Mouse (Mus musculus) layer of hippocampus, postnatal 10 days (tissue): ENCODE measurements at regions not wholly inside any gene's neighbourhood (a gene's known extent, or its start where the extent isn't known, plus 50 kb on each side); places are given as distances from the start of the nearest gene placed in this dataset.
A peak's percentile ranks its signal among the peaks of the same experiment; 100 is the strongest.
"Not testable (repeated sequence)": the region's sequence is repeated elsewhere in the genome, so short reads cannot be mapped to it uniquely, and the experiment has no call there.

Source experiments
- DNase-seq, 2 experiments: peaks; one replicate each; pipeline ENCODE4 v3.0.0; 2021; ENCODE audit warnings: low spot score in 2 of 2

DNA sequence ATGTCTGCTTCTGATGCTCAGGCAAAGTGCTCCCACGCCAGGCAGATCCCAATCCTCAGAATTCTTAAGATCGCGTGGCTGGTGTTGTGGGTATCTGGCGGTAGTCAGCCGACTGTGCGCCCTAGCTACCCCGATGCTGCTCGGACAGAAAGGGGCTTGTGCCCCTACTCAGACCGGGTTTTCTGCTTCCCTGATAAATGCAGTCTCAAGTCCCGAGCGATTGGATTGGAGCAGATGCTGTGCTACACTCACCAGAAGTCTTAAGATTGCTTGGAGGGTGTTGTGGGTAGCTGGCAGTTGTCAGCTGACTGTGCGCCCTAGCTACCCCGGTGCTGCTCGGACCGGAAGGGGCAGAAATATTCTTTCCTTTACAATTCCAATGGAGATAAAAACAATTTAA lies 99.3 kb downstream of the Gm7489 start:
- not testable (repeated sequence) for DNase-seq

DNA sequence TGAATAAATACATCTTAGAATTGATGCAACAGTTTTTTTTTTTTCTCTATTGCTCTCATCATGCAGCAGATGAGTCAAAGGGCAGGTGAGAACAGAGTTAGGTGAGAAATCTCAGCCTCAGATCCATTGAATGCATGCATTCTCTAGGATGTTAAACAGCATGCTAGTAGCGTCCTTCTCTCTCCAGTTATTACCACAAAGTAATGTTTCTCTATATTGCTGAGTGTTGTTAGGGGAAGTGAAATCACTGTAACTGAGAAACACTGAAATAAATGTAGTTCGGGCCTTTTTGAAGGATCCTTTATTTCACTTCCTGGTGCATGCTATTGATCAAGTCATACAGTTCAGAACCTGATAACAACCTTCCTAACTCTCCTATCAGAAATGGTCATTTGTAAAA lies 105.2 kb downstream of the Gm7489 start:
- no peak for DNase-seq

DNA sequence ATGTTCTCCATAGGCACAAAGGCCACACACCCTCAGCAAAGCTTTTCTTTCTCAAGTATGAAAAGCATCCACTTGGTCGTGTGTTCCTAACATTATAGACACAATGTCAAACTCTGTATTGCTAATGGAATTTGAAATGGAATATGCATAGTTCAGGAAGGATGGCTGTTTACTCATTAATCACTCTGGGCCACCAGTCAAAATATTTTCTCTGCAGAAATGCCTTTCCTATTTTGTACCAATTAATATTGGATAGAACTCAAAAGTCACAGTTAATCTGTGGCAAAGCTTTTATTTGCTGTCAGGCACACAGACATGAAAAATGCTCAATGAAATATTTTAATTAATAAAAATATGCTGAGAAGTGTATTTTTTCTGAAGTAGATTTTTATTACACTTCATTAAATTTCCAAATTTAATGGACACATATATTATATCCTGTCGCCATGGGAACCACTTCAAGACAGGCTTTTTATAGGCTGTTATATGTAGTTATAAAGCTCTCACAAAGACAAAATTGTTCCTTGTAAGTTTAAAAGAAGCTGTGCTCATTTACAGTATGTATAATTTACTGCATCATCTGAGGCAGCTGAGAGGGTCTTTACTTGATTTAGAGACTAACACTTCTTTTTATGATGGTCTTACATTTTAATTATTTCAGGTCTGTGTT lies 110.6 kb downstream of the Gm7489 start:
- no peak for DNase-seq

DNA sequence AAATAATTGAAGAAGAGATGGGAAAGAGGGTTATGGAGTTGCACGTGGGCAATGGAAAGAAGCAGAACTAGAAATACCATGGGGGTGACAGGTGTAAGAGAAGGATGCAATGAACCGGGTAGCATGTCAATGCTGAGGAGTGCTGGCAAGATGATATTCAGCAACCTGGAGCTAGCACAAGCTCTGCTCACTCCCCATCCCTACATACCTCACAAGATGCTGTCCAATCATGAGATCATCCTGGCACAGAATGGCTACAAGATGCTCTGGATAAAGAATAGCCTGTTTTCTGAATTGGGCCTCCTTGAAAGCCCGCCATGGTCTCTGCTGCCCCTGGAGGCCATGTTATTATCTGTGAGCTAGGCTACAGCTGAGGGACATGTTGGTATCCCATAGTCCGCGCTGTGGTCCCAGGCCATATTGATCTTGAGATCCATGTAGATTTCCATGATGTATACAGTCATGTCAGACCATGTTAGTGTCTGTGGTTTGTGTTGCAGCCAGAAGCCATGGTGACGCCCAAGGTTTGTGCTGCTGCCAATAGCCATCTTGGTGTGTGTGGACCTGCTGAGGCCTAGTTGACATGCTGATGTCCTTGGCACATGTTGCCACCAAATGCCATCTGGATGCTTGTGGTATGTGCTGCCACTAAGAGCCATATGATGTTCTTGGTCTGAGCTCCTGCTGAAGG lies 114.0 kb downstream of the Gm7489 start:
- DNase-seq = no peak

DNA sequence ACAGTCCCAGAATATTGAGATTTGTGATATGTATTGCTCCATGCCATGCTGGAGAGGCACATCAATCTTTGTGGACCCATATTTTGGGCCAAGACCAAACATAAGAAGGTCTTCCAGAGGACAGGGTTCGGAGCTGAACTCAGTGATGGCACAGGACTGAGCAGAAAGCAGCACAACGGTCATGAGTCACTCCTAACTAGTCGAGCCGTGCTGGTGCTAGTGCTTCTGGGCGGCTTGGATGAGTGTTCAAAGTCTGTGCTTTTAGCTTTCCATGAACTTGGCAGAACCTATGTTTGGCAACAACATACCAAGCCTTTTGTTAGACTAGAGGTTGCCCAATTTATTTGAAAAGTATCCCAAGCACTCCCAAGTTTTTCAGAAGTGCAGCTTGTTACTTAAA lies 149.1 kb downstream of the Gm7489 start:
- DNase-seq = no peak

DNA sequence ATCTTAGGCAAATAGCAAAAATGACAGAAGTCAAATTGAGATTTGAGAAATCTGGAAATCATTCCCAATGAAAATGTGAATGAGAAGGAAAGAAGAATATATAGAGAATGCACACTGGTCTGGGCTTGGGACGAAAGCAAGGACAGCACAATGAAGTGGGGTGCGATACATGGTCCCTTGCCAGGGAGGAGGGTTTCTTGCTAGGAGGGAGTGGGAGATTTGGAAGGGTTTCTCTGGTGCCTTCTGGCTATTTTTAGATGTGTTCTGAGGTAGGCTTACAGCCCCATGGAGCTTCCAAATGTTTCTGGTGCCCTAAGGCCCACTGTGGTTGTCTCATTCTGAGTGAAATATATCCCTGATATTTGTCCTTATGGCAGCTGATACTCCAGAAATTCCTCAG lies 166.0 kb downstream of the Gm7489 start:
- no peak for DNase-seq

DNA sequence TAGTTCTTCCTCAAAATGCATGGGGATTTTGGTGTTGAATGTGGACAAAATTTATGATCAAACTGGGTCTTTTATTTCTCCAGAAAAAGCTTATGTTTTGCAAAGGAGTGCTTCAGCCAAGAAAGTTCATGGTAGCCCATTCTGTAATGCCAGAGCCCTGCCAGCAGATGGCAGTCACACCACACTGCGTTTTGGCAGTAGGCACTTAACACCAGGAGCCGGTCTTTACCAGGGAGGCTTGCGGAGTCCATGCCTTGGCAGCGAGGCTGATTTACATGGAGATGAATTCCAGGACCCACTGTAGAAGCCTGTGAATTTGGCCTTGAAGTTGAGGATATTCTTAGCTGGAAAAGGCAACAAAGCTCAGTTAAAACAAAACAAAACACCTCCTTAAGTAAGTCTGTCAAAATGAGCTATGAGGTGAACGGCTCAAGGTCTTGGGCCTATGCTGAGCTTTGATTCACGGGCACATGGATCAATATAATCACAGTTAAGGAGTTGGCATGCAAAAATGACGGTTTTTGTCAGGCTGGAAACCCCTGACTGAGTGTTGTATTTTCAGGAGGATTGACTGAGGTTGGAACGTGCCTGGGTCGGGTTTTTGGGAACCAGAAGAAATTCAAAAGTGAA lies 185.4 kb downstream of the Gm7489 start:
- peak; percentile 71 to 76 for DNase-seq

DNA sequence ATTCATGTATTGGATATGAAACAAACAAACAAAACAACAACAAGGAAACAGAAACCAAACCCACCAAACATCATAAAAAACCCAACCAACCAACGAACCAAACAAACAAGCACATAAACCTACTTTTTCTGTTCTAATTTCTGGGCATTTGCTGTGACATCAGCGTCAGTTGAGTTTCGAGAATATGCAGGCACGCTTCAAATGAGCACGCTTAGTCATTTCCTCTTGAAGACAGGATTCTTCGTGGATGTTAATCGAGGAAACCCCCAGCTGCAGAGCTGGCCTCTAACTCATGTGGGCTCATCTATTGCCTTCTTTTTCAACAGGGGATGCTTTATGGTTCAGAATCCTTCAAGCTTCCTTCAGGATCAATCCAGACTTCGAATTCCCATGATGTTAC lies 187.0 kb downstream of the Gm7489 start:
- DNase-seq = no peak

DNA sequence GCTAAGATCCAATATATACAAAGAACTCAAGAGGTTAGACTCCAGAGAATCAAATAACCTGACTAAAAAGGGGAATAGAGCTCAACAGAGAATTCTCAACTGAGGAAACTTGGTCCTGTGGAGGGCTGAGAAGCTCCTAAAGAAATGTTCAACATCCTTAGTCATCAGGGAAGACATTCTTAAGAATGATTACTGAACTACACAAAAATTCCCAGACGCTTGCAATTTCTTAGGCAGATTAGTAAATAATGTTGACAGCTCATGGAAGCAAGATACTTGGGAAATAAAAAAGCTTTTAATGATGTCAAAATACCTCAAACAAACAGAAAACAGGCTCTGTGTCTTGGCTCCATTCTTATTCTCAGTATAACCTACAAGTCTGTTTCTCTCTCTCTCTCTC lies 206.6 kb downstream of the Gm7489 start:
- DNase-seq = no peak

DNA sequence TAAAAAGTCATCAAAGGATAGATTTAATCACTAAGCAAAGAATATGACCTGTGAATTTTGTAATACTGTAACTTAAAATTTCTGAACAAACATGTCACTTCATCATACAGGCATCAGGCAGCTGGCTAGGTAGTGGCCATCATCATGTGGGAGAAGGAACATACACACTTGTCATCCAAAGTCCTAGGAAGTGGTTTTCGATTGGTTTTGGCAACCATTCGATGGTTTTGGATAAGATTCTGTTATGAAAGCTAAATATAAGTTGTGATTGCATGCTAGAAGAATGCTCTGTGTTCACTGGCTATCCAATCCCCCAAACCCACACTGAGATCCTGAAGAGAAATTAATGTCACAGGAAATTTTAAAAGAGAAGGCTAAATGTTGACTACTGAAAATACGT lies 207.7 kb downstream of the Gm7489 start:
- no peak for DNase-seq

DNA sequence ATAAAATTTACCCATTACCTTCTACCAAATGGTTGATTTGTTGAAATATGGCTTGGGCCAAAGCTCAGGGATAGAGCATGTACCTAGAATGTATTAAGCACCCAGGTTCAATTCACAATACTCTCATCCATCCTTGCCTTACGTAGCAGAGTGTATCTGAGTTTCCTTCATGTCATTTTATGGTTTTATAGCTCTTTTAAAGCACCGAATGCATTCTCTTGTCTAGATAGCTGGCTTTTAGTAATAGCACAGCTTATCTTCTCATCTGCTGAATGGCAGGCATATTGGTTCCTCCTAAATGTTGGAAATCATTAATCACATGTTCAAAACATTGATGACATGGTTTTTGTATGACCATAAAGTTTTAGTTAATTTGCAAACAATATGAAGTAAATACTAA lies 212.8 kb downstream of the Gm7489 start:
- no peak for DNase-seq

DNA sequence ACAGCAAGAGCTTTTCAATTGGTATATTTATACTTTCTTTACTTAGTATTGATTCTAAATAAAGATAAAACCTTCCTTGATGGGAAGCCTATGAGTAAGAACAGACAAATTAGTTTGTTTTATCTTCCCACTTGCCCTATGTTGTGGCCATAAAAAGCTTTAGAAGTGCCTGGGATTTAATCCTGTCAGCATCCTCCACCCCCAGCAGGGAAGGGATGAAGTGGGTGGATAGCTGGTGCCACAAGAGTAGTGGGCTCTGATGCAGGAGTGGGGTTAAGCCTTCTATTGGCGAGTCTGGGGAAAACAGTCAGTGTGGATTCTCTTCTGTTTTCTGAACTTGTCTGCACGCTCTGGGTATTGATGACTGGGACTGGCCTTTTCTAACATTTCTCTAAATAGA lies 227.7 kb downstream of the Gm7489 start:
- DNase-seq = no peak

DNA sequence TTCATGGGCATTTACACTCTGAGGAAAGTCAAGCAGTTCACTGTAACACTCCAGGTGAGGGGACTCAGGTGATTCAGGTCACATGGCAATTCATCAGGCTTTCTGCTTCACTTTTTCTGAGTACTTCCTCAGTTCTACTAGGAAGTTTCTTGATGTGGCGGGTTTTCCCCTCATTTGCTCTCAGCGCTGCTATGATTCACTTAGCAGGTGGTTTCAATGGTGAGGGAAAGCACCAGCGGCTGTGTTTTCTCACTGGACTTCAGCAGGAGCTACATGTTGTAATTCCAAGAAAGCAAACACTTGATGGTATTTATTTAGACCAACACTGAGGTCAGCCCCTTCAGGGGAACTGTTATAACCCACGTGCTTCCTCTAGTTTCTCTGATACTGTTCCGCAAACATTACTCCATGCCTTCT lies 229.4 kb downstream of the Gm7489 start:
- no peak for DNase-seq

DNA sequence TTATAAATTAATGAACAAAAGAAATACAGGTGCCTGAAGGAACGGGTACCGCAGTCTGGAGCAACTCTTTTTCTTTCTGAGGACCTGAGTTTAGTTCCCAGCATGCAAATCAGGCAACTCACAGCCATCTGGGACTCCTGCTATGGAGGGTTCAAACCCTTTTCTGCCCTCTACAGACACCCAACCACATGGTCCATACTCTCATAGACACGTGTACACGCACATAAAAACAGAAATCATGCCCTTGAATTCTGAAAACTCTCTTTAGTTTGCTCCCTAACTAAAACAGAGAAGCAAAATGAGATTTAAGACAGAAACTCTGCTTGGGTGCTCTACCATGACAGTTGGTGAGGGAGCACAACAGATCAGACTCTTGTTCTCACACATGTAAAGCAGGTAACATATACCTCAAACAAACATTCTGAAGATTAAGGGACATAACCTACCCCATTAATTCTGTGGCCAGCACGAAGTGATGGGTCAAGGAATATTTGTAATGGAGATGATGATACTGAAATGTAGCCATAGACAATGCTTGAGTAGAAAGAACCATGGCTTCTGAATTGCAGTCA lies 233.3 kb downstream of the Gm7489 start:
- DNase-seq = no peak

DNA sequence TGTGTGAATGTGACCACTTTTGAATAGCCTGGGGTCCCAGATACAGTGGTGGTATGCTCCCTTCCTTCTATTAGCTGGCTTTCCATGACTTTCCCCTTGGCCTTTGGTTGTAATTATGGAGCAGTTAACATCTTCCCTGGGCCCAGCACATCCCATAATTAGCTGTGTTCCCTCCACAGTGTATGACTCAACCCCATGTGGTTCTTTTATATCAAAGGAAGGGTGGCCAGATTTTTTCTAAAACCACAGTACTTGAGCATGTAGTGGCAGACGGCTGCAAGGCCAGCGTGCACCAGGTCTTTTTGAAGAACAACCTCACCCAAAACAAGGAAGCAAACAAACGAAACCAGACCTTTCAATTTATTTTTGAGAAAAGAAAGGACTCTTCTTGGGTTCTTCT lies 235.8 kb downstream of the Gm7489 start:
- DNase-seq = no peak

DNA sequence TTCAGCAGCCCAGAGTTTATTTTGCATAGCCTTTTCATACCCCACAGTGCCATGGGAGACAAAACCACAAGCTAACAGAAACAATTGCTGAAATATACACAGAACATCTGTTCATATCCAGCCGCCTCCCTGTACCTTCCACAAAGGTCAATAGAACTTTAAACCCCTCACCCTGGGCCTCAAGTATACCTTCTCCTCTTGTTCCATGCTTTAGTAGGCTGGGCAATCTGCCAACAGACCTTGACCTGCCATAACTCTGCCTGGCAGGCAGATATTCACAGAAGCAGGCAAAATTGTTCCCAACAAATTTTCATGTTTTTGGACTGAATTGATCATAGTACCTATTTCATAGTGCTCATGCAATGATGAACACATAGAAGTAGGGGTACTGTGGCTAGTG lies 279.6 kb downstream of the Gm7489 start:
- no peak for DNase-seq

DNA sequence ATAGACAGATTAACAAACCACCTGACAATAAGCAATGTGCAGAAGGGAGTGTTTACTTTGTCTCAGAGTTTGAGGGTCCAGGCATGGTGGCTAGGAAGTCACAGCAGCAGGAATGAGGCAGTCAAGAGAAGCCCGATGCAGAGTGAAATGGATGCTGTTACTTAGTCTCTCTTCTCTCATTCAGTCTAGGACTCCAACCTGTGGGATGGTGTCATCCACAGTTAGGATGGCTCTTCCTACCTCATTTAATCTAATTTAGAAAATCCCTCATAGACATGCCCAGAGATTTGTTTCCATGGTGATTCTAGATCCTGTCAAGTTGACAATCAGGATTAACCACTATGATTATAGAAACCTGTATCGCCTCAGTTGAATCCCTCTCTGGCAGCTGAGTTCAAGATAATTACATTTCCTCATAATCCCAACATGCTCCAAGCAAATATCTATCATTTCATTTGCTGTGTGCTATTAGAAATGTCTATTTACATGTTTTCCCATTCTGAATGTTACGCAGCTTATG lies 283.2 kb downstream of the Gm7489 start:
- no peak for DNase-seq

DNA sequence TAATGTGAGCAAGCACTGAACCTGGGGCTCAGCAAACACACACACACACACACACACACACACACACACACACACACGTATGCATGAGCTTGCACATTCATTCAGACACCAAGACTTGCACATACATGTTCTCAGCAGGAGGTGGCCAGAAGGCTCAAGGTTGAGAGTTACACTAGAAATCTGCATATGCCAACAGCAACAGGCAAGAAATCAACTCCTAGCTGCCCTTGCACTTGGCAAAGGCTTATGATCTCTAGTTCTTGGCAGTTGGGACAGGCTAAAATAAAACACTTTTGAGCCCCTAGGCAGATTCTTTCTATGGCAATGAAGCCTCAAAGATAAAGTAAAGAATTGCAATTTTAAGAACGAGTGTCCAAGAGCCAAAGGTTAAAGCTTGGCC lies 292.5 kb downstream of the Gm7489 start:
- DNase-seq = no peak

DNA sequence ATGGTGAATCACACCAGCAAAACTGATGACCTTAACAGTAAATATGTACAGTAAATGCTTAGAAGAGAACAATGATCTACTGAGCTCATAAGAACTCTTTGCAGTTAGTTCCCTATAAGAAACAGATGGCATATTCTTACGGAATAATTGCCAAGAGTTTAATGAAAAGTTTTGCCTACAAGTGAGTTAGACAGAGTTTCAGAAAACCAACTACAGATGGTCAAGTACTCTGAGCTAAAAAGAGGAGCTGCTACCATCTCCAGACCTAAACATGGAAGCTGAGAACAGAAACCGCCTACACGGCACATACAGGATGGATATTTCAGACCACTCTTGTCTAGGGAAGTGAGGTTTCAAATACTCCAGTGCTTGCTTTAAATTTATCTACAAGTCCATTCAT lies 293.1 kb downstream of the Gm7489 start:
- DNase-seq = no peak
